Mouse (Mus musculus) neural tube, embryonic 13.5 days (tissue): ENCODE measurements around the gene Pax5. TPM values are rescaled to one million over a fixed set of nuclear protein-coding genes. Genes with fewer than 3 reads are reported as not detected.
A peak's percentile ranks its signal among the peaks of the same experiment; 100 is the strongest.

Experiments used
- ATAC-seq: fragments of 200-750 bp; cut with Nextera tagmentation; 2 replicates; pipeline ENCODE4 v1.8.0; 2017; ENCODE audit warnings: low read depth, mild to moderate bottlenecking, moderate TSS enrichment, moderate library complexity
- H3K27ac ChIP-seq: fragments of 300-500 bp; sonication (generic); replicated peaks from 2 replicates; pipeline ENCODE4 v1.5.1; 2015; ENCODE audit warnings: moderate library complexity, mild to moderate bottlenecking, inconsistent platforms
- H3K27me3 ChIP-seq: fragments of 300-500 bp; sonication (generic); 2 replicates; pipeline ENCODE4 v1.6.1; 2015; ENCODE audit warnings: mild to moderate bottlenecking, inconsistent platforms
- H3K36me3 ChIP-seq: fragments of 300-500 bp; sonication (generic); 2 replicates; pipeline ENCODE4 v1.6.1; 2015; ENCODE audit warnings: mild to moderate bottlenecking, inconsistent platforms
- H3K4me1 ChIP-seq: fragments of 300-500 bp; sonication (generic); replicated peaks from 2 replicates; pipeline ENCODE4 v1.6.1; 2015; ENCODE audit warnings: inconsistent platforms
- H3K4me2 ChIP-seq: fragments of 300-500 bp; sonication (generic); 2 replicates; pipeline ENCODE4 v1.6.1; 2015; ENCODE audit warnings: inconsistent platforms, mild to moderate bottlenecking, moderate library complexity
- H3K4me3 ChIP-seq: fragments of 300-500 bp; sonication (generic); 2 replicates; pipeline ENCODE4 v1.5.1; 2015; ENCODE audit warnings: mild to moderate bottlenecking, inconsistent platforms
- H3K9ac ChIP-seq: fragments of 300-500 bp; sonication (generic); 2 replicates; pipeline ENCODE4 v1.6.1; 2015; ENCODE audit warnings: moderate library complexity, mild to moderate bottlenecking, inconsistent platforms
- H3K9me3 ChIP-seq: fragments of 300-500 bp; sonication (generic); 2 replicates; pipeline ENCODE4 v1.6.1; 2016; ENCODE audit warnings: inconsistent platforms
- WGBS: fragments of 180-500 bp; shearing (Covaris S2); methylation state at CpG from one replicate; pipeline ENCODE4 v1.1.7; 2015; 5-methylcytosine and 5-hydroxymethylcytosine counted together
- polyA plus RNA-seq: library from polyadenylated mRNA; unstranded; fragments of >200 nt; fragmentation: Nextera tagmentation; extraction: Ambion mirVana; gene quantifications from 2 replicates; pipeline ENCODE4 v1.2.1, GENCODE M21; 2015

The Pax5 gene
- polyA plus RNA-seq, 1 experiment from 2014 or later, result 2.1 TPM

DNA sequence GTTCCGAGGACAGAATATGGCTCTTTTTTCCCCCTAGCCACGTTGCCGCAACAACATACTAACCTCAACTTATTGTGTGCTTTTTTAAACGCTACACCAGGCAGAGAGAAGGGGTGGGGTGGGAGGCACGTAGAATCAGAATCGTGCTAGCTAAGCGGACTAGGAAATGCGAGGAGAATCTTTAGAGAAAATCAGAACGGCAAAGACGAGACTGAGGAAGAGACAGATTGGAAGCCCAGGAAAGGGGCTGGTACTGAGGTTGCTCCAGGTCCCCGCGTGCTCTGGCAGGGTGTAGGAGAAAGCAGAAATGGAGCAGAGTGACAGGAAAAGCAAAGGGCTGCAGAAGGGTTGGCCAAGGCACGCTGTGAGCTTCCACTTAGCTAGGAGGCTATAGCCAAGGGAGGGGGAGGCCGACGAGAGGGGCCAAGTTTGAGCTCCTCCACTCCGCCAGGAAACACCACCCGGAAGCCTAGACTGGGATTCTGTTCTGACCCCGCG, 3.3 kb upstream of the Pax5 start:
- peaks cover 94% of the 10 kb centered on the region for H3K27me3 ChIP-seq
- peaks cover 27% of the 10 kb centered on the region for H3K4me1 ChIP-seq
- whole genome bisulfite sequencing, result under 1% methylated on average over 19 of the region's 19 CpGs
- H3K36me3 ChIP-seq, result no peaks in the 10 kb centered on the region
- no peak overlapping the region for H3K4me2 ChIP-seq
- no peak for ATAC-seq
- no peak overlapping the region for H3K4me3 ChIP-seq
- no peak overlapping the region for H3K27ac ChIP-seq
- no peak overlapping the region for H3K9ac ChIP-seq
- H3K9me3 ChIP-seq, result no peaks in the 10 kb centered on the region

- no peak for ATAC-seq
- Histone ChIP-seq H3K36me3 (no peaks in the 10 kb centered on the region), H3K27ac (no peak overlapping the region), H3K9ac (no peak overlapping the region), H3K4me3 (no peak overlapping the region), H3K9me3 (no peaks in the 10 kb centered on the region), H3K27me3 (peaks cover 94% of the 10 kb centered on the region), H3K4me1 (peaks cover 27% of the 10 kb centered on the region), H3K4me2 (0 out of 2 replicates have a peak overlapping the region, but pooled peaks have one; percentile 14)
- WGBS, result under 1% methylated on average over 50 of the region's 50 CpGs
Measured at GRCm38 (mm10) chr4:44712786-44713553, 2.7 kb upstream of the Pax5 start.

GRCm38 (mm10) chr4:44712051-44712700, 1.9 kb upstream of the Pax5 start:
- 2% methylated on average over 25 of the region's 25 CpGs for WGBS
- H3K36me3 ChIP-seq, result no peaks in the 10 kb centered on the region
- no peak overlapping the region for H3K9ac ChIP-seq
- H3K9me3 ChIP-seq, result no peaks in the 10 kb centered on the region
- H3K4me3 ChIP-seq, result no peak overlapping the region
- ATAC-seq, result no peak
- peaks cover 94% of the 10 kb centered on the region for H3K27me3 ChIP-seq
- no peak overlapping the region for H3K27ac ChIP-seq
- peak overlapping the region; percentile 29; the same call in 1 of the 2 replicates for H3K4me2 ChIP-seq
- H3K4me1 ChIP-seq, result peaks cover 27% of the 10 kb centered on the region

DNA sequence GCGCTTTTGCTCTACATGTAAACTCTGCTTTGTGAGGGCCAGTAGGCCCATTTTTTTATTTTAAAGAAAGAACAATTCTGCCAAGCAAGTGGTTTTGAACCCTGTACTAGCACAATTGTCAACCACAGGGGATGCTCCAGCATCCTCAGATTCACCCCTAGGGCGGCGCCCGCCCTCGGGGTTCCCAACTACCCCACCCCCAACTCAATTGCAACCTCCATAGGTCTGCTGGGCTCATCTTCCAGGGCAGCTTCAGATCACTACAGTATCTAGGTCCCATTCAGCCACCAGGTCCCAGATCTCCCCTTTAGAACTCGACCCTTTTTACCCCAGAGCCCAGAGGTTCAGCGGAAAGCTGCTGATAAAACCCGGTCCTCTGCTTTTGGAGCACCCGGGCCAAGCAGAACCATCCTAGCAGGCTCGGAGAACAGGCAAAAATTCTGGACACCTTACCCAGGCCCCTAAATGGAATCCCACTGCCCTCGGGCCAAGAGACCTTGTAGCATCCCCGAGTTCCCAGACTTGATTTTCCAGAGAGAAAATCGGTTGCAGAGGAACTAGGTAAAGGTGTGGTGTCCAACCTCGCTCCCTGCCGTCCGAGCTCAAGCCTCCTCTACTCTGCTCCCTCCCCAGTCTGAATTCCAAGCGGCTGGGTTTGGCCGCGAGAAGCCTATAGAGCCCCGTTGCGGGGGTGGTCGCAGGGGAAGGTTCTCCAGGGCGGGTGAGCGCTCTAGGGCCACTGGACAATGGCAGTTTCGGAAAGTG, 1.0 kb upstream of the Pax5 start:
- no peaks in the 10 kb centered on the region for H3K9me3 ChIP-seq
- no peak overlapping the region for H3K4me2 ChIP-seq
- H3K27ac ChIP-seq, result no peak overlapping the region
- no peak for ATAC-seq
- H3K36me3 ChIP-seq, result no peaks in the 10 kb centered on the region
- no peak overlapping the region for H3K9ac ChIP-seq
- 1% methylated on average over 25 of the region's 25 CpGs for WGBS
- H3K4me1 ChIP-seq, result peaks cover 27% of the 10 kb centered on the region
- H3K4me3 ChIP-seq, result no peak overlapping the region
- peaks cover 94% of the 10 kb centered on the region for H3K27me3 ChIP-seq

- Histone ChIP-seq H3K27ac (no peak overlapping the region), H3K27me3 (peaks cover 98% of the 10 kb centered on the region), H3K9ac (no peak overlapping the region), H3K4me3 (no peak overlapping the region), H3K4me2 (no peak overlapping the region), H3K4me1 (peaks cover 31% of the 10 kb centered on the region), H3K36me3 (no peaks in the 10 kb centered on the region), H3K9me3 (no peaks in the 10 kb centered on the region)
- no peak for ATAC-seq
- under 1% methylated on average over 30 of the region's 30 CpGs for WGBS
Measured at GRCm38 (mm10) chr4:44710701-44711097, 412 bp upstream of the Pax5 start.

DNA sequence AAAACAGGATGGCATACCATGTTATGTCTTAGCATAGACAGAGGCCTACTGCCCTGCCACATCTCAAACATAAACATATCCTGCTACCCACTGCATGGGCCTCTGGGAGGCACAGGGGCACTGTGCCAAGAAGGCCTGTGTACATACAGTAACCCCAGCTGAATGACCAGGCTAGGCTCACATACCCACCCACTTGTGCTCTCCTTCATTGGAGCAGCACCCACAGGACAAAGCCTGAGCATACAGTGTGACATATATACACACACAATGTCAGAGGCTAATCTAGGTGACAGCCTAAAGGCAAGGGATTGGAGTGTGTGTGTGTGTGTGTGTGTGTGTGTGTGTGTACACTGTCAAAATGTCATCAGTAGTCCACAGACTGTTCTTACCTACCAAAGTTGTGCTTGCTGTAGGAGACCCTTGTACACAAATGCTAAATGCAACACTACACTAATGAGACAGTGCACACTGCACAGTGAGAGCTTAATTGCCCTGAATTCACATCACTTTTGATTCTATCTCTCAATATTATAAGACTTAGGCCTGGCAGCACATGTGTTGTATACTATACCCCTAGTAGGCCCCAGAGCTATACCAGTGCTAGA, 1.1 kb downstream of the Pax5 start:
- no peak for ATAC-seq
- peaks cover 41% of the 10 kb centered on the region for H3K4me1 ChIP-seq
- no peak overlapping the region for H3K4me3 ChIP-seq
- no peaks in the 10 kb centered on the region for H3K9me3 ChIP-seq
- peaks cover 98% of the 10 kb centered on the region for H3K27me3 ChIP-seq
- H3K4me2 ChIP-seq, result no peak overlapping the region
- H3K9ac ChIP-seq, result no peak overlapping the region
- H3K36me3 ChIP-seq, result no peaks in the 10 kb centered on the region
- no peak overlapping the region for H3K27ac ChIP-seq

- Histone ChIP-seq H3K36me3 (no peaks in the 10 kb centered on the region), H3K27ac (no peak overlapping the region), H3K4me1 (peaks cover 41% of the 10 kb centered on the region), H3K9ac (no peak overlapping the region), H3K4me2 (no peak overlapping the region), H3K27me3 (peaks cover 98% of the 10 kb centered on the region), H3K4me3 (no peak overlapping the region), H3K9me3 (no peaks in the 10 kb centered on the region)
- no peak for ATAC-seq
- 46% methylated on average over 8 of the region's 8 CpGs for WGBS
Measured at GRCm38 (mm10) chr4:44708311-44708710, 2.0 kb downstream of the Pax5 start.

- no peak for ATAC-seq
- no peak overlapping the region for H3K9ac ChIP-seq
- H3K4me1 ChIP-seq, result peaks cover 42% of the 10 kb centered on the region
- H3K27me3 ChIP-seq, result peaks cover 99% of the 10 kb centered on the region
- H3K27ac ChIP-seq, result no peak overlapping the region
- H3K36me3 ChIP-seq, result no peaks in the 10 kb centered on the region
- no peaks in the 10 kb centered on the region for H3K9me3 ChIP-seq
- no peak overlapping the region for H3K4me2 ChIP-seq
- H3K4me3 ChIP-seq, result no peak overlapping the region
- WGBS, result 46% methylated on average over 1 of the region's 1 CpGs
Measured at GRCm38 (mm10) chr4:44706865-44707264, 3.4 kb downstream of the Pax5 start.

GRCm38 (mm10) chr4:44705967-44706366, 4.3 kb downstream of the Pax5 start:
- H3K4me2 ChIP-seq, result no peak overlapping the region
- H3K9me3 ChIP-seq, result no peaks in the 10 kb centered on the region
- no peaks in the 10 kb centered on the region for H3K36me3 ChIP-seq
- 2% methylated on average over 7 of the region's 7 CpGs for WGBS
- H3K4me3 ChIP-seq, result no peak overlapping the region
- no peak for ATAC-seq
- H3K27ac ChIP-seq, result no peak overlapping the region
- H3K27me3 ChIP-seq, result peaks cover 99% of the 10 kb centered on the region
- H3K4me1 ChIP-seq, result peaks cover 48% of the 10 kb centered on the region
- H3K9ac ChIP-seq, result no peak overlapping the region

- no peak overlapping the region; the same call in 1 of the 2 replicates for H3K4me3 ChIP-seq
- H3K36me3 ChIP-seq, result no peaks in the 10 kb centered on the region
- H3K9ac ChIP-seq, result no peak overlapping the region
- no peaks in the 10 kb centered on the region for H3K9me3 ChIP-seq
- H3K27me3 ChIP-seq, result peaks cover 100% of the 10 kb centered on the region
- no peak overlapping the region for H3K4me2 ChIP-seq
- H3K27ac ChIP-seq, result no peak overlapping the region
- 8% methylated on average over 3 of the region's 3 CpGs for WGBS
- no peak for ATAC-seq
- peaks cover 45% of the 10 kb centered on the region for H3K4me1 ChIP-seq
Measured at GRCm38 (mm10) chr4:44705151-44705550, 5.1 kb downstream of the Pax5 start.

GRCm38 (mm10) chr4:44704369-44704745, 5.9 kb downstream of the Pax5 start:
- Histone ChIP-seq H3K4me1 (peaks cover 45% of the 10 kb centered on the region), H3K9me3 (no peaks in the 10 kb centered on the region), H3K4me3 (peak overlapping the region; percentile 46), H3K9ac (peak overlapping the region; percentile 68; the same call in 1 of the 2 replicates), H3K27me3 (peaks cover 100% of the 10 kb centered on the region), H3K4me2 (peak overlapping the region; percentile 64), H3K36me3 (no peaks in the 10 kb centered on the region), H3K27ac (no peak overlapping the region; the same call in 1 of the 2 replicates)
- ATAC-seq, result peak; percentile 97
- WGBS, result under 1% methylated on average over 38 of the region's 38 CpGs
